Mouse (Mus musculus) intestine, postnatal 0 days (tissue): ENCODE measurements at regions not wholly inside any gene's neighbourhood (a gene's known extent, or its start where the extent isn't known, plus 50 kb on each side); places are given as distances from the start of the nearest gene placed in this dataset.

Experiments
- ATAC-seq: fragments of 200-750 bp; cut with Nextera tagmentation; 2 replicates; pipeline ENCODE4 v1.8.0; 2017; ENCODE audit warnings: mild to moderate bottlenecking, moderate TSS enrichment, moderate library complexity
- H3K27ac ChIP-seq: fragments of 300-500 bp; sonication (generic); 2 replicates; pipeline ENCODE4 v1.5.1; 2014; ENCODE audit warnings: mild to moderate bottlenecking, low read depth, low read length, moderate library complexity
- H3K27me3 ChIP-seq: fragments of 300-500 bp; sonication (generic); replicated peaks from 2 replicates; pipeline ENCODE4 v1.6.1; 2014; ENCODE audit warnings: low read length, mixed read lengths; ENCODE audit not compliant: control insufficient read depth, insufficient read depth
- H3K36me3 ChIP-seq: fragments of 300-500 bp; sonication (generic); 2 replicates; pipeline ENCODE4 v1.6.1; 2014; ENCODE audit warnings: mild to moderate bottlenecking, moderate library complexity; ENCODE audit not compliant: control insufficient read depth, insufficient read depth
- H3K4me1 ChIP-seq: fragments of 300-500 bp; sonication (generic); replicated peaks from 2 replicates; pipeline ENCODE4 v1.6.1; 2014; ENCODE audit warnings: antibody characterized with exemption, low read length, mixed read lengths; ENCODE audit not compliant: control insufficient read depth, insufficient read depth
- H3K4me2 ChIP-seq: fragments of 300-500 bp; sonication (generic); replicated peaks from 2 replicates; pipeline ENCODE4 v1.6.1; 2014; ENCODE audit warnings: low read depth, mild to moderate bottlenecking, moderate library complexity
- H3K4me3 ChIP-seq: fragments of 300-500 bp; sonication (generic); 2 replicates; pipeline ENCODE4 v1.5.1; 2014; ENCODE audit warnings: low read depth, low read length
- H3K9ac ChIP-seq: fragments of 300-500 bp; sonication (generic); 2 replicates; pipeline ENCODE4 v1.6.1; 2014; ENCODE audit warnings: mild to moderate bottlenecking, low read depth, low read length
- H3K9me3 ChIP-seq: fragments of 300-500 bp; sonication (generic); 2 replicates; pipeline ENCODE4 v1.6.1; 2016; ENCODE audit warnings: mixed run types; ENCODE audit not compliant: control insufficient read depth
- CTCF ChIP-seq: sonication (generic); IDR thresholded peaks from 2 replicates; pipeline ENCODE4 v1.5.1; 2016; ENCODE audit warnings: low read depth, mild to moderate bottlenecking, control low read depth, antibody characterized with exemption, moderate library complexity
- WGBS: fragments of 180-500 bp; shearing (Covaris S2); extraction: QIAGEN DNeasy Blood & Tissue Kit; methylation state at CpG from one replicate; pipeline ENCODE4 v1.1.7; 2014; 5-methylcytosine and 5-hydroxymethylcytosine counted together

- no peak for TF ChIP-seq CTCF
- no peaks in the 10 kb centered on the region for H3K9me3 ChIP-seq
- no peak overlapping the region for H3K27ac ChIP-seq
- no peaks in the 10 kb centered on the region for H3K27me3 ChIP-seq
- WGBS, result 92% methylated on average over 5 of the region's 5 CpGs
- no peak overlapping the region for H3K4me2 ChIP-seq
- no peak overlapping the region for H3K4me3 ChIP-seq
- ATAC-seq, result no peak
- H3K9ac ChIP-seq, result no peak overlapping the region
- H3K36me3 ChIP-seq, result no peaks in the 10 kb centered on the region
- no peaks in the 10 kb centered on the region for H3K4me1 ChIP-seq
These were observed 447.7 kb downstream of the Gtdc1 start for GRCm38 (mm10) chr2:44479746-44480145.

- H3K9ac ChIP-seq, result no peak overlapping the region
- H3K27me3 ChIP-seq, result no peaks in the 10 kb centered on the region
- no peaks in the 10 kb centered on the region for H3K4me1 ChIP-seq
- H3K4me2 ChIP-seq, result no peak overlapping the region
- no peak for ATAC-seq
- TF ChIP-seq CTCF, result no peak
- no peak overlapping the region for H3K4me3 ChIP-seq
- no peaks in the 10 kb centered on the region for H3K9me3 ChIP-seq
- no peak overlapping the region for H3K27ac ChIP-seq
- WGBS, result 90% methylated on average over 1 of the region's 1 CpGs
- H3K36me3 ChIP-seq, result no peaks in the 10 kb centered on the region
These were observed 452.0 kb downstream of the Gtdc1 start for GRCm38 (mm10) chr2:44475456-44475855.

- Histone ChIP-seq H3K27me3 (no peaks in the 10 kb centered on the region), H3K4me1 (no peaks in the 10 kb centered on the region), H3K36me3 (no peaks in the 10 kb centered on the region), H3K27ac (no peak overlapping the region), H3K9me3 (no peaks in the 10 kb centered on the region), H3K4me3 (no peak overlapping the region), H3K9ac (no peak overlapping the region), H3K4me2 (no peak overlapping the region)
- ATAC-seq, result no peak
- no peak for TF ChIP-seq CTCF
- 16% methylated on average over 3 of the region's 3 CpGs for WGBS
These were observed 452.8 kb downstream of the Gtdc1 start for GRCm38 (mm10) chr2:44474653-44475052.

GRCm38 (mm10) chr2:44471381-44471780 is 456.1 kb downstream of the Gtdc1 start:
- no peaks in the 10 kb centered on the region for H3K27me3 ChIP-seq
- H3K27ac ChIP-seq, result no peak overlapping the region
- H3K9me3 ChIP-seq, result no peaks in the 10 kb centered on the region
- no peak for TF ChIP-seq CTCF
- H3K36me3 ChIP-seq, result no peaks in the 10 kb centered on the region
- H3K4me2 ChIP-seq, result no peak overlapping the region
- H3K4me3 ChIP-seq, result no peak overlapping the region
- H3K4me1 ChIP-seq, result no peaks in the 10 kb centered on the region
- H3K9ac ChIP-seq, result no peak overlapping the region
- no peak for ATAC-seq

- H3K4me1 ChIP-seq, result no peaks in the 10 kb centered on the region
- H3K4me3 ChIP-seq, result no peak overlapping the region
- H3K36me3 ChIP-seq, result no peaks in the 10 kb centered on the region
- no peak overlapping the region for H3K4me2 ChIP-seq
- no peaks in the 10 kb centered on the region for H3K9me3 ChIP-seq
- H3K9ac ChIP-seq, result no peak overlapping the region
- H3K27ac ChIP-seq, result no peak overlapping the region
- H3K27me3 ChIP-seq, result no peaks in the 10 kb centered on the region
- ATAC-seq, result no peak
- 0 out of 2 replicates have a peak, but pooled peaks have one; percentile 11 for TF ChIP-seq CTCF
- 89% methylated on average over 5 of the region's 5 CpGs for WGBS
These were observed 456.5 kb downstream of the Gtdc1 start for GRCm38 (mm10) chr2:44470953-44471352.

GRCm38 (mm10) chr2:44464631-44465030 is 462.8 kb downstream of the Gtdc1 start:
- 93% methylated on average over 7 of the region's 7 CpGs for WGBS
- H3K9me3 ChIP-seq, result no peaks in the 10 kb centered on the region
- H3K27me3 ChIP-seq, result no peaks in the 10 kb centered on the region
- no peak for ATAC-seq
- H3K4me1 ChIP-seq, result no peaks in the 10 kb centered on the region
- H3K4me2 ChIP-seq, result no peak overlapping the region
- H3K36me3 ChIP-seq, result no peaks in the 10 kb centered on the region
- no peak overlapping the region for H3K27ac ChIP-seq
- TF ChIP-seq CTCF, result no peak
- H3K9ac ChIP-seq, result no peak overlapping the region
- no peak overlapping the region for H3K4me3 ChIP-seq
